Mouse (Mus musculus) MEL (cell line): ENCODE measurements around the gene Fuk.
A peak's percentile ranks its signal among the peaks of the same experiment; 100 is the strongest.

ENCODE experiments used
- CHD1 ChIP-seq: IDR thresholded peaks from 2 replicates; pipeline ENCODE4 v1.6.1; 2012; ENCODE audit warnings: low read depth, mild to moderate bottlenecking, inconsistent platforms, low read length, improper control_type of control experiment
- CTCF ChIP-seq, 3 experiments: IDR thresholded peaks in 2 of 3; conservative IDR thresholded peaks in 1 of 3; 2 replicates each; pipeline ENCODE4 v1.5.1; 2011 to 2012; ENCODE audit warnings: low read length in 3 of 3, low read depth in 2 of 3, mild to moderate bottlenecking in 2 of 3, improper control_type of control experiment in 1 of 3, inconsistent platforms in 1 of 3, mixed read lengths in 1 of 3, moderate library complexity in 1 of 3; ENCODE audit not compliant: control insufficient read depth in 1 of 3, insufficient read depth in 1 of 3, poor library complexity in 1 of 3, severe bottlenecking in 1 of 3
- EP300 ChIP-seq, 2 experiments: IDR thresholded peaks; 2 replicates each; pipeline ENCODE4 v1.6.1; 2011; ENCODE audit warnings: improper control_type of control experiment in 2 of 2, low read length in 2 of 2, low read depth in 1 of 2, mild to moderate bottlenecking in 1 of 2
- POLR2A ChIP-seq, 2 experiments: IDR thresholded peaks; 2 replicates each; pipeline ENCODE4 v1.6.1; 2011 to 2012; ENCODE audit warnings: low read length in 2 of 2, mild to moderate bottlenecking in 2 of 2, control low read depth in 1 of 2, improper control_type of control experiment in 1 of 2, low read depth in 1 of 2, moderate library complexity in 1 of 2; ENCODE audit not compliant: control insufficient read depth in 1 of 2, insufficient read depth in 1 of 2, poor library complexity in 1 of 2
- USF1 ChIP-seq: IDR thresholded peaks from 2 replicates; pipeline ENCODE4 v1.6.1; 2014; ENCODE audit warnings: low read depth, mild to moderate bottlenecking, inconsistent platforms, low read length, improper control_type of control experiment, moderate library complexity

DNA sequence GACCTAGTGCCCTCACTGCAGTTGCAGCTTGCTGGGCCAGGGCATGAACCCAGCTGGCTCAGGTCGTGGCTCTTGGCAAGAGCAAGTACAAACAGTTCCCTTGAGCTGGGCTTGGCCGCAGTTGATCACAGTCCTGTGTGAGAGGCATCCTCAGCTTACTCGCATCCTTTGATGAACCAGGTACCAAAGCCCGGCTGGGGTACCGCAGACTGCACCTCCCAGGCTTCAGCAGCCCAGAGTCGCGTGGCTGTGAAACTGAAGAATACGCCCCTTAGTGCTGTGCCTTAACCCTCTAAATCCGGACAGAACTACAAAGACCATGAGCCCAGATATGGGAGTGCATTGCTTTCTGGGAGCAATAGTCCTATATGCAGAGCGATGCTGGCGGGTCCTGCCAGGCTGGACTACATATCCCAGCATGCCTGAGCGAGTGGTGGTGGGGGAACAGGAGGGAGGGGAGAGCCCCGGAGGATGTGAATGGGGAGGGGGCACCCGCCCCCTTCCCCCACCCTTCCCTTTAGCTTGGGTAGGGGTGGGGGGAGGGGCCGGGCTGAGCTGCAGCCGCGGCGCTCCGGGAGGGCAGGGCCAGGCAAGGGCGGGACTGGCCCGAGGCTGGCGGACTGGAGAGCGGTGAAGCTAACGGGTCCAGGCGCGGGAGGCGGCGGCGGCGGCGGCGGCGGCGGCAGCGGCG lies 17.2 kb upstream of the Fuk start, which contains the start of gene St3gal2:
- no peak for TF ChIP-seq CTCF (IDR thresholded peaks at IDR 0.05 in 2 of 3, conservative IDR thresholded peaks at IDR 0.05 in 1 of 3; ENCODE audit: control insufficient read depth in 1 of 3, insufficient read depth in 1 of 3, low read depth in 2 of 3, low read length in 3 of 3, poor library complexity in 1 of 3, severe bottlenecking in 1 of 3)
- peak; percentile 12 to 46; a peak in 1 of 4 replicates for TF ChIP-seq POLR2A (IDR thresholded peaks at IDR 0.05; ENCODE audit: control insufficient read depth in 1 of 2, insufficient read depth in 1 of 2, low read depth in 1 of 2, low read length in 2 of 2, poor library complexity in 1 of 2)
- no peak for TF ChIP-seq CHD1
- TF ChIP-seq USF1 = peak; percentile 12; the same call in 1 of the 2 replicates
- peak in 1 of 2 experiments; percentile 42; a peak in 1 of 4 replicates for TF ChIP-seq EP300 (IDR thresholded peaks at IDR 0.05; ENCODE audit: low read depth in 1 of 2, low read length in 2 of 2)
